Mouse (Mus musculus): Measurements from ENCODE around the gene Upf3b. TPM values are rescaled to one million over a fixed set of nuclear protein-coding genes. Genes with fewer than 3 reads are reported as not detected.

Upf3b gene
- polyA plus RNA-seq, 1 experiment: 4.7 TPM

DNA sequence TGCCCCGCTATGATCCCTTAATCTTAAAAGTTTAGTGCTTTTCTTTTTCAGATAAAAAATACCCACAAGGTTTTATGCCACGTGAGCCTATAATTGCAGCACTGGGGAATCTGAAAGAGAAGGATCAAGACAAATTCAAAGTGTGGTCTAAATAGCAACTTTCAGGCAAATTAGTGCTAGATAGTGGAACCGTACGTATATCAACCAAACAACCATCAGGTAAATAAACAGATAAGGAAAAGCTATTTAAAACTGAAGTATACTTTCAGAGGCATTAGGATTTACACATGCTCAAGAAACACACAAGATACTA is 715 bp upstream of the Upf3b start:
- Histone ChIP-seq H3K4me1 (ENCODE audit: control insufficient read depth, insufficient read depth, low read length) (0 out of 2 replicates have a peak, but pooled peaks cover 2% of the 10 kb centered on the region), H3K4me3 (replicated peaks; ENCODE audit: extremely low read depth, low read depth, low read length) (no peak overlapping the region)
- TF ChIP-seq POLR2A (IDR thresholded peaks at IDR 0.05; ENCODE audit: borderline replicate concordance, extremely low read depth, low read depth, low read length): no peak
- TF ChIP-seq CTCF (IDR thresholded peaks at IDR 0.05; ENCODE audit: insufficient read depth, low read length): no peak
- WGBS: 78% methylated on average over 4 of the region's 4 CpGs
- DNase-seq: no peak

DNA sequence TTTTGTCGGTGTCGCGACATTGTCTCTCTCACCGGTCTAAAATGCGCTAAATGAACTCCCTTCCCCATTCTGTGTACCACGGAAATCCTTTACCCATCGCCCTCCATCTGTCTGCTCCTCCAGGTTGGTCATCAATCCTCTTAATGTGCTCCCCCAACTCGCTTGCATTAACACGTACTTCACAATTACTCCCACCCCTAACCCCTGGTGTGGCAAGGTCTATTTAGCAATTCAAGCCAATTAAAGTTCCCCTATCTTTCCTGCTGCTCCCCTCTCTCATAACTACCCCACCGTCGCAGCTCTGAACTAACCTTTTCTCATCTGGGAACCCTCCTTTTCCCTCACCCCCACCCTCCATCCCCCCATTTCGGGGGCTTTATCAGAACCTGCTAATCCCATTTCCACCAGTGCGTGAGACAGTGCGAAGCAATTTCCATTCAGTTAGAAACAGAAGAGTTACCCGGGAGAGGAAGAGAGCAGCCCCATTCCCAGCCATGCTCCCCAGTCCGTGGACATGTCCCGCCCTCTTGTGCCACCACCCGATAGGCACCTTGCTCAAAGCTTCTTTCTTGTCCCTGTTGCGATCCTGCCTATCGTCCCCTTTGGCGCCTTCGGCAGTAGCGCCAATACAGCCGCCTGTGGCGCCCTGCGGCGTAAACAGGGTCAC is 463 bp downstream of the Upf3b start:
- DNase-seq: no peak
- WGBS: 26% methylated on average over 27 of the region's 27 CpGs
- H3K4me1 ChIP-seq (ENCODE audit: control insufficient read depth, insufficient read depth, low read length): 0 out of 2 replicates have a peak, but pooled peaks cover 2% of the 10 kb centered on the region
- TF ChIP-seq POLR2A (IDR thresholded peaks at IDR 0.05; ENCODE audit: borderline replicate concordance, extremely low read depth, low read depth, low read length) (no peak), CTCF (IDR thresholded peaks at IDR 0.05; ENCODE audit: insufficient read depth, low read length) (no peak)
- peak overlapping the region; percentile 89 for H3K4me3 ChIP-seq (replicated peaks; ENCODE audit: extremely low read depth, low read depth, low read length)

DNA sequence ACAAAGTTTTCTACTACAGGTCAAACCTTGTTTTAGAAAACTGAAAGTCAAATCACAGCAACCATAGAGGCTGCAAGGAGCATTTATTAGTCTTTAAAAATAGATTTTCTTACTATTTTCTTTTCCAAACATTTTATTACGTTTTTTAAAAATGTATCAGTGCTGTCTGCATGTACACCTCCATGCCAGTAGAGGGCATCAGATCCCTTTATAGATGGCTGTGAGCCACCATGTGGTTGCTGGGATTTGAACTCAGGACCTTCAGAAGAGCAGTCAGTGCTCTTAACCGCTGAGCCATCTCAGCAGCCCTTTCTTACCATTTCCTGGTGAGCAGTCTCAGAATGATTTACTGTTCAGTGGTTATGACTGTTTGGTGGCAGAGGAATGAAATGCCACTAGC is 6.3 kb downstream of the Upf3b start:
- Histone ChIP-seq H3K4me3 (replicated peaks; ENCODE audit: extremely low read depth, low read depth, low read length) (no peak overlapping the region), H3K4me1 (ENCODE audit: control insufficient read depth, insufficient read depth, low read length) (no peaks in the 10 kb centered on the region)
- no peak for DNase-seq
- WGBS: 72% methylated on average over 2 of the region's 2 CpGs
- TF ChIP-seq POLR2A (IDR thresholded peaks at IDR 0.05; ENCODE audit: borderline replicate concordance, extremely low read depth, low read depth, low read length): no peak
- no peak for TF ChIP-seq CTCF (IDR thresholded peaks at IDR 0.05; ENCODE audit: insufficient read depth, low read length)

DNA sequence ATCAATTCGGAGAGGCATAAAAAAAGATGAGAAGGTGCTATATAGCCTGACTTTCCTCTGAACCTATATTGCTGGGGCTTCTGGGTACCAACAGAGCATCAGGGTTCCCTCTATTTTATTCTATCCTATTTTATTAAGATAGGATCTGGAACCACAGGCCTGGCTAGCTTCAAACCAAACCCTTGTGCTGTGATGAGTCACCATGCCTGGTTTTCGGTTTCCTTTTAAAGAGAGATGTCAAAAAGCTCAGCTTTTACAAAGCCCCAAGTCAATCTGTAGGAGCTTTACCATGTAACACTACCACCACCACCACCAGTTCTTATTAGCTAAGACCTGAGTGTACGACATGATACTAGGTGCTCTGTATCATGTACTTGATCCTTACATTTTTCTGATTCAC is 11.4 kb downstream of the Upf3b start:
- DNase-seq: no peak
- no peak for TF ChIP-seq POLR2A (IDR thresholded peaks at IDR 0.05; ENCODE audit: borderline replicate concordance, extremely low read depth, low read depth, low read length)
- H3K4me1 ChIP-seq (ENCODE audit: control insufficient read depth, insufficient read depth, low read length): no peaks in the 10 kb centered on the region
- 87% methylated on average over 3 of the region's 3 CpGs for WGBS
- no peak overlapping the region for H3K4me3 ChIP-seq (replicated peaks; ENCODE audit: extremely low read depth, low read depth, low read length)

DNA sequence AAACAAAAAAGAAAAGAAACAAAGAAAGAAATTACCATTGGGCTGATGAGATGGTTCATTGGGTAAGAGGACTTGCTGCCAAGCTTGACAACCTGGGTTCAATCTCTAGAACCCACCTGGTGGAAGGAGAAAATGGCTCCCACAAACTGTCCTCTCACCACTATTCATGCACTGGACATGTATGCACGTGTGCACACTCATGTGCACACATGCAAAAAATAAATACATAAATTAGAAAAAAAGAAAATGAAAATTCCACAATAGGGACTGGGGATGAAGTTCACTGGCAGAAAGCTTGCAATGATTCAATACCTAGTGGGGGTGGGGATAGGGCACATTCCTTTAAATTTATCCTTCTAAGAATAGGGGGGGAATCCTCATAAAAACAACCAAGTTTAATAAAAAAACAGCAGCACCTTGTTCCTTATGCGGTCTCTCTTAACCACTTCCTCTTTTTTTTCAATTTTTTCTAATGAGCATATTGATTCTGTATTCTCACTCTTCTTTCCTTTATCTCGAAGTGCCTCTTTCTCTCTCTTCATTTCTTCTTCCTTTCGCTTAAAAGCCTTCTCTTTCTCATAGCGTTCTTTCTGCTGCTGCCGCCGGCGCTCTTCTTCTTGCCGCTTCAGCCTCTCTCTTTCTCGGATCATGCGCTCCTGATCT is 14.9 kb downstream of the Upf3b start:
- WGBS: 78% methylated on average over 11 of the region's 11 CpGs
- H3K4me1 ChIP-seq (ENCODE audit: control insufficient read depth, insufficient read depth, low read length): no peaks in the 10 kb centered on the region; the same call in 1 of the 2 replicates
- no peak for DNase-seq
- no peak overlapping the region for H3K4me3 ChIP-seq (replicated peaks; ENCODE audit: extremely low read depth, low read depth, low read length)
- TF ChIP-seq CTCF (IDR thresholded peaks at IDR 0.05; ENCODE audit: insufficient read depth, low read length) (no peak), POLR2A (IDR thresholded peaks at IDR 0.05; ENCODE audit: borderline replicate concordance, extremely low read depth, low read depth, low read length) (no peak)

DNA sequence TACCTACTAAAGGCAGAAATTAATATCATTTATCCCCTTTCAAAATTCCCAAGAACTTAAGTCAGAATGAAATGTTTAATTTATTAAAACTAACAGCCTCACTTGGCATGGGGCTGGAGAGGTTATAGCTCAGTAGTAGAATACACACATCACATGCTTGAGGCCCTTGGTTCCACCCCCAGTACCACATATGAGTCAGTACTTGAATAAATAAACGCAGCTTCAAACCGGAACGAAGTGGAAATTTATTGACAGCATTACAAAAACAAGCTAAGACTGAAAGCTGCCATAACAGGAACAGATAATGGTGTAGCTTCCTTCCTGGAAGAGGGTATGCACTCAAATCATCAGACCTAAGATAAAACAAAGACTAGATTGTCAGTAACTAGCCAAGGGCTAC is 18.7 kb downstream of the Upf3b start:
- no peak overlapping the region for H3K4me3 ChIP-seq (replicated peaks; ENCODE audit: extremely low read depth, low read depth, low read length)
- H3K4me1 ChIP-seq (ENCODE audit: control insufficient read depth, insufficient read depth, low read length): no peaks in the 10 kb centered on the region; the same call in 1 of the 2 replicates
- DNase-seq: no peak
- WGBS: 54% methylated on average over 3 of the region's 3 CpGs
- TF ChIP-seq POLR2A (IDR thresholded peaks at IDR 0.05; ENCODE audit: borderline replicate concordance, extremely low read depth, low read depth, low read length) (no peak), CTCF (IDR thresholded peaks at IDR 0.05; ENCODE audit: insufficient read depth, low read length) (no peak)

DNA sequence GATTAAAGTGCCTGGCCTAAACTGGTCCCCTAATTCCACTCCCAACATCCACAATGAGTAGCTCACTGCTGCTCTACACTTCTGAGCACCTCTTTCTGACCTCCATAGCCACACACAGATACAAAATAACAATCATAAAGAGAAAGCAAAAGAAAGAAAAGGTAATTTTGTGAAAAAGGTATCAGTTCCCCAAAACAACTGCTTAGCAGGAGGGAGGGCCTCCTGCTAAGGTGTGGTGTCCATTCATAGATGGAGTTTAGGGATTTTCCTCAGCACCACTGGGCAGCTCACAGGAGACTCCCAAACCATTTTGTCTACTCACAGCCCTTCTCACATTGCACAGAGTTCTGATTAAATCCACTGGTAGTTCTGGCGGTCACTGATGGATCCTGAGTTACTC is 21.3 kb downstream of the Upf3b start:
- WGBS: 74% methylated on average over 1 of the region's 1 CpGs
- TF ChIP-seq POLR2A (IDR thresholded peaks at IDR 0.05; ENCODE audit: borderline replicate concordance, extremely low read depth, low read depth, low read length): no peak
- TF ChIP-seq CTCF (IDR thresholded peaks at IDR 0.05; ENCODE audit: insufficient read depth, low read length): no peak
- DNase-seq: no peak
- H3K4me1 ChIP-seq (ENCODE audit: control insufficient read depth, insufficient read depth, low read length): no peaks in the 10 kb centered on the region; the same call in 1 of the 2 replicates
- H3K4me3 ChIP-seq (replicated peaks; ENCODE audit: extremely low read depth, low read depth, low read length): no peak overlapping the region

DNA sequence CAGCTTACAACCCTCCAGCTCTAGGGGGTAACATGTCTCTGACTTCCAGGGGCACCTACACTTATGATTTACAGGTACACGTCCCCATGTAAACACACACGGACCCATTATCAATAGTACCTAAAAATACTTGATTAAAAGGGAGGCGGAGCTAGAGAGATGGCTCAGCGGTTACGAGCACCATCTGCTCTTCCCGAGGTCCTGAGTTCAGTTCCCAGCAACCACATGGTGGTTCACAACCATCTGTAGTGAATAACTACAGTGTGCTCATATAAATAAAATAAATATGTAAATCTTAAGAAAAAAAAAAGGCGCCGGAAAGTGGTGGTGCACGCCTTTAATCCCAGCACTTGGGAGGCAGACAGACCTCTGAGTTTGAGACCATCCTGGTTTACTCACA is 24.5 kb downstream of the Upf3b start:
- peaks cover 2% of the 10 kb centered on the region for H3K4me1 ChIP-seq (ENCODE audit: control insufficient read depth, insufficient read depth, low read length)
- DNase-seq: no peak
- TF ChIP-seq POLR2A (IDR thresholded peaks at IDR 0.05; ENCODE audit: borderline replicate concordance, extremely low read depth, low read depth, low read length) (no peak), CTCF (IDR thresholded peaks at IDR 0.05; ENCODE audit: insufficient read depth, low read length) (no peak)
- 35% methylated on average over 9 of the region's 9 CpGs for WGBS
- peak overlapping the region; percentile 38 for H3K4me3 ChIP-seq (replicated peaks; ENCODE audit: extremely low read depth, low read depth, low read length)

DNA sequence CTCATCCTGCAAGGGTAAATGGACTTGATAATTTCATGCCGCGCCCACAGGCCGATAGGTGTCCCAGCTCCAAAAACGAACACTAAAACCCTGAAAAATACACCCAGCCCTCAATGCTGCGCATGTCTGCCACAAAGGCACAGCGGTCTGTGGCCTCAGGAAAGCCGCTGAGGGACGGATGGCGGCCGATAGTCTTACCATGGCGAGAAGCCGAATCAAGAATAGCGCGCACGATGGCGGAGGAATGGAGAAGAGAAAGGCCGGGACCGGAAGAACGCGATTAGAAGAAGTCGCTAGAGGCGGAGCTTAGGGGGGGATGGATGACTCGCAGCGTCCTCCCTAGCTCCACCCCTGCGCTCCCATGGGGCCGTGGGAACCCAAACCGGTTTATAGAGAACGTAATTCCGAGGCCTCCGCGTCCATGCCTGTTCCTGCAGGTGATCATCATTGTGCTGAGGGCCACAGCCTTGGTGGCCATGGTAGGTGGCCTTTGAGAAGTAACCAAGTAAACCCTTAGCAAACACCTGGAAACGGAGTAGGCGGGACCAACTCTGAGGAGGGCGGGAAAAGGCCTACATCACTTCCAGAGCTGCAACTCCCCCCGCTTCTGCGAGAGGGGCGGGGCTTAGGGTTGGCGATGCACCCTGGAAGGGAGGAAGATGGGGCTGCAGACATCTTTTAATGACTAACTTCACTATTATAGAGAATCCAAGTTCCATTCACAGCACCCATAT is 25.0 kb downstream of the Upf3b start, which contains the start of gene Rpl39:
Gene Rpl39 (minus strand): TSS at position 476 of the 734 bp plus-strand sequence.
- no peak for TF ChIP-seq CTCF (IDR thresholded peaks at IDR 0.05; ENCODE audit: insufficient read depth, low read length)
- peak; percentile 86; the same call in 1 of the 2 replicates for TF ChIP-seq POLR2A (IDR thresholded peaks at IDR 0.05; ENCODE audit: borderline replicate concordance, extremely low read depth, low read depth, low read length)
- Histone ChIP-seq H3K4me3 (replicated peaks; ENCODE audit: extremely low read depth, low read depth, low read length) (peak within 1 kb of the TSS; percentile 69), H3K4me1 (ENCODE audit: control insufficient read depth, insufficient read depth, low read length) (peaks cover 2% of the 10 kb centered on the region)
- DNase-seq: peak; percentile 80
- 28% methylated on average over 38 of the region's 38 CpGs for WGBS

All from lung, adult 2 months (tissue).